Mouse (Mus musculus): Measurements from ENCODE around the gene Man1c1.

The Man1c1 gene

GRCm38 (mm10) chr4:134548169-134548938 lies 155.7 kb downstream of the Man1c1 start:
- no peak for DNase-seq (ENCODE audit: low spot score)

DNA sequence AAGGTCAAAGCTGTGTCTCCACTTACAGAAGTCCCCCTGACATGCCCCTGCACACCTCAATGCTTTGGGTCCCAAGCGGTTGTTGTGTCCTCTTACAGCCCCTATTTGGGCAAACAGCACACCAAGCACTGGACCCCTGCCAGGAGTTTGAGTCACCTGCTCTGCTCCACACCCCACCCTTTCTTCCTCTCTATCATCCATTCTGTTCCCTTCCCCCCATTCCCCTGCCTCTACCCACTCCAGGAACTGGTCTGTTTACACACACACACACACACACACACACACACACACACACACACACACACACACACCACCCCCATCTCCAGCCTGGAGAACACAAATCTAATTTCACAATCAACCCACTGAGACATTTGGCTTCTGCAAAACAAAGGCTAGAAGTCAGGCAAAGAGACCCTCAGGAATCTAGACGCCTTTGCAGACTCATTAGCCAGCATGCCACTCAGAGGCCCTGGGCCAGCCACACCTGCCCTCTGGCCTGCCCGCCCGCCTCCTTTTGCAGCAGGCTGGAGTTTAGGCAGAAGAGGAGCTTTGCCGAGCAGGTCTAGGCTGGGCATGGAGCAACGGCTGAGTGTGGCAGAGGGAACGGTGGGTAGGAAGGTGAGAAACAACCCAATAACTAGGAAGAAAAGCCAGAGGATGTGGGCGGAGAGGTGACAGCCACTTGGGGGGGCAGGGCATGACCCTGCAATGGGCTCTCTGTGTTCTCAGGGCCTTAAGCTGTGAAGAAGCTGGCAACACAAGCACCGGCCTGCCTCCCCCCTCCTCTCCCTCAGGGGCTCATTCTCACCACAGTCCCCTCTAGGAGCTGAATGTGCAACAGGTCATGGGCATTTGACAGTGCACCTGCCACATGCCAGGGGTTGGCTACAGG lies 157.0 kb downstream of the Man1c1 start:
- no peak for DNase-seq (ENCODE audit: low spot score)

DNA sequence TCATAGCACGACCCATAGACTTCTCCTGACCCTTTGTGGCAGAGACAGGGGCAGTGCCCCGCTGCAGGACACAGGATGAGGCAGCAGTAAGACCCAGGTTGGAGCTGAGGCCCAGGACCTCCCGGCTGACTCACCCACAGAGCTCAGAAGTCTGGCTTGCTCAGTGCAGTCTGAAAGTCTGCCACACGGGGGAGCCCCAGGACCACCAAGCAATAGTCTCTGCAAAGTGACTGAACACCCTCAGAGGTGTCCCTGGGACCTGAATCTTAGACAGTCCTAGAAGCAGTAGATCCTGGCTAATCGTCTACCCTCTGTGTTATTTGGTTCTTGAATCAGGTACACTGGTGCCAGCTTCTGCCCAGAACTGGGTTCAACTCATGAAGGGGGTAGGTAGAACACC lies 160.8 kb downstream of the Man1c1 start:
- DNase-seq (ENCODE audit: low spot score), result peak; percentile 81

DNA sequence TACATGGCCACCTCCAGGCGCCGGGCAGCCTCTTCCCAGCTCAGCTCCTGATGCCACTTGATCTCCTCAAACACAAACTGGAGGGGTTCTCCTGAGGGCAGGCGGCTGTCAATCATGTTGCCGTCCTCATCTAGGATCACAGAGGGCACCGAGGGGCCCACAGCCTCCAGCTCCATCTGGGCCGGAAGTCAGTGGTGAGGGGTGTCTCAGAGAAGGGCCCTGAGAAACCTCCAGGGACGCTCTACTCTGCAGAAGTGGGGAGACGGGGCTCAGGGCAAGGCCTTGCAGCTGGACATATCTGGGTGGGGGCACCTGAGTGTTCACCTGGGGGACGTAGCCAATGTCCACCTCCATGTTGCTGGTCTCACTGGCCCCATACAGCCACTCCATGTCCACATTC lies 161.4 kb downstream of the Man1c1 start:
- DNase-seq (ENCODE audit: low spot score), result no peak

DNA sequence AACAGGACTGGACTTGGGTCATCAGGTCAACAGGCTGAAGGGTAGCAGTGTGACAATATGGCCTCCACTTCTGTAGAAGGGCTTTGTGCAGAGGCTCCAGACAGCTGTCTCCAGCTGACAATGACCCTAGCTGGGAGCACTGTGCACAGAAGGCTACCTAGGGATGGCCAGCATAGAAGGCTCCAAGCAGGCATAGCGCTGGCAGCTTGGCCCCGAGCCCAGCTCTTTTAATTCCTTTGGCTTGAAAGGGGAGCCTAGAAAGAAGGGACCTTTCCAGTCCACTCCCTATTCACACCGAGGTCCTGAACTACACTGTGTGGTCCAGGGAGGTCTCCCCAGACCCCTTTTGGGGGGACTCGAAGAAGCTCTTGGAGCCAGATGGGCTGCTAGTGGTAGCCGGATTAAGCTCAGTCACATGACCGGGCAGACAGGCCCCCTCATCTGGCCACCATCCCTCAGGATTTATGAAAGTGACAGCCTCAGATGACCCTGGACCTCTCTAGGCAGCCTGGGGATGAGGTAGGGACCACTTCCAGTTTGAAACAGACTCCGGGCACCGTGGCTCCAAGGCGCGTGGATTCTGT lies 165.0 kb downstream of the Man1c1 start:
- DNase-seq (ENCODE audit: low spot score), result no peak

DNA sequence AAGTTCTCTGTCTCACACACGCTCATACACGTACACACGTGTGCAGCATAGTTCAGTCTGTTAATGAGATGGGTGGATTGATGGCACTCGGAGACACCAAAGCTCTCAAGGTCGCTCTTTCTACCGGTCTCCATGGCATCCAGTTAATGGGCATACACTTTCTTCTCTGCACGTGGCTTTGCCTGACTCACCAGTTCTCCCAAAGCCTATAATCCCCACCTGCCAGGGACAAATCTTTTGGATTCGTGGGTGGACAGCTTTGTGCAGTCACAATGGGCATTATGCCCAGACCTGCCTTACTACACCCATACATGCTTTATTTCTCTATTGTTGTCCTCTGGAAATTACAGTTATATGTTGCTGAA lies 168.3 kb downstream of the Man1c1 start:
- no peak for DNase-seq (ENCODE audit: low spot score)

GRCm38 (mm10) chr4:134534932-134535786 lies 168.9 kb downstream of the Man1c1 start, which contains the start of gene Mtfr1l:
TSS of gene Mtfr1l (minus strand) at chr4:134535387.
- peak; percentile 97 for DNase-seq (ENCODE audit: low spot score)

GRCm38 (mm10) chr4:134534124-134534886 lies 169.8 kb downstream of the Man1c1 start:
- peak; percentile 74 for DNase-seq (ENCODE audit: low spot score)

DNA sequence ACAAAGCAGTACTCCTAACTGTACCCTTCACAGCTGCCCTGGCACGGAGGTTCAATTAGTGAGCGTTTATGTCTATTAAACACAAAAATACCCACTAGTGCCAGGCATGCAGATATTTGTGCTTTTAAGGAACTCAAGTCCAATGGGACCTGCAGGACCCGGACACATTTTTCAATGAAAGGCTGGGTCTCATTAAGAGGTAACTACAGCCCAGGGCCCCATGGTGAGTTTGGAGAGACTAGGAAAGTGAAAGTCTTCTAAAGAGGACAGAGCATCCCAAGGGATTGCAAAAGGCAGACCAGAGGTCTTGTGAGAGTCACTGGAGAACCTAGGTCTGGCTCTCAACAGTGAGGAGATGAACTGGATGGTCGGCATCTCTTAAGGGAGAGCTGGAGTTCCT lies 170.7 kb downstream of the Man1c1 start:
- no peak for DNase-seq (ENCODE audit: low spot score)

DNA sequence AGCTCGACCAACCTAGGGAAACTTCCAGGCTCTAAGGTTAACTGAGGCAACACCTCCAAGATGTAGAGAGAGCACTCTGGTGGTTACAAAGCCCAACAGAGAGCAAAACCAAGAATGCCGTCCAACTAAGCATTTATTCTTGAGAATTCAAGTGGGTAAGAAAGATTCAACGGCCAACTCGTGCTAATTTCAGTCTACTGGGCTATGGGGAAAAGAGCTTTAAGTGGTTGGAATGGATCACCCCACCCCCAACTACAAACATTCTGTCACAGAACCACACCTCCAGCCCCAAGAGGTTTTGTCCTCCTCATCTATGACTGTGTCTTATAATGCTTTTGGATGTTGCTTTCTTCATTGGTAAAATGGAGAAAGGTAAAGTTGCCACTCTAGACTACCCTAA lies 171.2 kb downstream of the Man1c1 start:
- DNase-seq (ENCODE audit: low spot score), result no peak

- no peak for DNase-seq (ENCODE audit: low spot score)
These were observed 177.9 kb downstream of the Man1c1 start for GRCm38 (mm10) chr4:134526220-134526619.

- DNase-seq (ENCODE audit: low spot score), result no peak
These were observed 178.3 kb downstream of the Man1c1 start for GRCm38 (mm10) chr4:134525806-134526205.

- DNase-seq (ENCODE audit: low spot score), result no peak
These were observed 180.6 kb downstream of the Man1c1 start for GRCm38 (mm10) chr4:134523447-134523846.

- DNase-seq (ENCODE audit: low spot score), result no peak
These were observed 184.8 kb downstream of the Man1c1 start for GRCm38 (mm10) chr4:134519281-134519680.

DNA sequence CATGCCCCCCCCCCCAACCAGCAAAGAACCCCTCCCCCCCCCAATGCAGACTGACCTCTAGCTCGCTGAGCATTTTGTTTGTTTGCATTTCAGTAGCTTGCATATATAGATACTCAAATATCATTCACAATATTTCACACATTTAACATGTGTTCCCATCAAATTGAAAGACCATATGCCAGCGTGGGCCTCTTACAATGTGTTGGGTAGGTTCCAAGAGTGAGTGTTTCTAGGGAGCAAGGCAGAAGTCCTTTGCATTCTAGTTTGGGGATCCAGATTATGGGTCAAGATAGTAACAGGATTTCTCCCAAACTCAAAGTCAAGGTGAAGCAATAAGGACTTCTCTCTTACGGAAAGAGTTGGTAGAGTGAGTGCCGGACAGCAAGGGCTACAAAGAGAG lies 185.5 kb downstream of the Man1c1 start:
- no peak for DNase-seq (ENCODE audit: low spot score)

GRCm38 (mm10) chr4:134517719-134518118 lies 186.4 kb downstream of the Man1c1 start:
- DNase-seq (ENCODE audit: low spot score), result no peak

GRCm38 (mm10) chr4:134516981-134517380 lies 187.1 kb downstream of the Man1c1 start:
- no peak for DNase-seq (ENCODE audit: low spot score)

GRCm38 (mm10) chr4:134515614-134516013 lies 188.5 kb downstream of the Man1c1 start:
- no peak for DNase-seq (ENCODE audit: low spot score)

GRCm38 (mm10) chr4:134514309-134514930 lies 189.7 kb downstream of the Man1c1 start:
- no peak for DNase-seq (ENCODE audit: low spot score)

DNA sequence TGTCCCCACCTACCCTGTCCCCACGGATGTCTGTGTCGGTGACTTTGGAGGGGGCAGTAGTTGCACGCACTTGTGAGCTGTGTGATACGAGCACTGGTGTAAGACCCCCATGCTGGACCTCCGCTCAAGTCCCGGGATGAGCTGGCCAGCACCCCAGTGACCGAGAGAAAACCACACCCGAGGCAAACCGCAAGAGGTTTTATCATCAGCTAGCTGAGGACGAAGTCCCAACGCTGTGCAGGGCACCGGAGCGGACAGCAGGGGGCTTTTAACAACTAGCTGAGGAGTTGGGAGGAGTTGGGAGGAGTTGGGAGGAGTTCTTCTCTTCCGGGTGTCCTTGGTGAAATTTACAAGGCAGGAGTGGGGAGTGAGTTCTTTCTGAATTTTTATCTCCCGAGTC lies 191.3 kb downstream of the Man1c1 start:
- no peak for DNase-seq (ENCODE audit: low spot score)

DNA sequence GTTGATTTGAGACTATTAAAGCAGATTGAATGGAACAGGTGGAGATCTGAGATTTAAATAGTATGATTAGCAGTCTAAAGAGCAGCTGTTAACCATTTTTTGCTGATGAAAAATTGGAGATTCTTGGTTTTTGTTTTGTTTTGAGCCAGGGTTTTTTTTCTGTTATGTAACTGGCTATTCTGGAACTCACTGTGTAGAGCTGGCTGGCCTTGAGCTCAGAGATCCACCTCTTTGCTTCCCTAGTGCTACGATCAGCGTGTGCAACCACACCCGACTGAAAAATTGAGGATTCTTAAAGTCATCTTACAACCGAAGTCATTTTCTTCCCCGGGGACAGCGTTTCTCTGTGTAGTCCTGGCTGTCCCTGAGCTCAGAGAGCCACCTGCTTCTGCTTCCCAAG lies 192.4 kb downstream of the Man1c1 start:
- no peak for DNase-seq (ENCODE audit: low spot score)

Measured in spleen, adult 12 weeks (tissue).